Mouse (Mus musculus) heart, postnatal 0 days (tissue): ENCODE measurements around the gene Asf1a.

Experiments
- CTCF ChIP-seq: IDR thresholded peaks from 2 replicates; pipeline ENCODE4 v1.5.1; 2016; ENCODE audit warnings: antibody characterized with exemption, control low read depth, low read depth
- EP300 ChIP-seq: IDR thresholded peaks from 2 replicates; pipeline ENCODE4 v1.6.1; 2016; ENCODE audit warnings: antibody characterized with exemption, low read depth

DNA sequence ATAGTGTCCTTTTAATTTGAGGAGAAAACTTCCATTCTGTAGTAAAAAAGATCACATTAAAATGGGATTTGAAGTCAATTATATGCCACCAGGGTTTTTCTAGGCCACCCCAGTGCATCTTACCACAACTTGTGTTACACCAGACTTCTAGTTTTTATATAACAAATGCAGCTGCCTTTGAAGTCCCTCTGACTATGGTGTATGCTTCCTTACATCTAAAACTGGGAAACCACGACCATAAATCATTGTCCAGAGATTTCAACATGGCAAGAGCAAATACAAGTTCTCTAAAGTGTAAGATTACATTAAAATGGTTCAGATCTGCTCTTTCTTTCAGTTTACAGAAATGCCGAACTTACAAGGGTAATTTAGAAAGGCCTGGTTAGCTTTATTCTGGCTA, 11.7 kb downstream of the Asf1a start:
- no peak for TF ChIP-seq CTCF
- no peak for TF ChIP-seq EP300
